Mouse (Mus musculus): ENCODE results near the gene Met.

GRCm38 (mm10) chr6:17508604-17509372 lies 45.2 kb downstream of the Met start:
- TF ChIP-seq POLR2A (IDR thresholded peaks at IDR 0.05; ENCODE audit: low read depth, low read length) = no peak
- TF ChIP-seq CTCF (IDR thresholded peaks at IDR 0.05; ENCODE audit: borderline replicate concordance, insufficient read depth, low read length) = no peak
